Mouse (Mus musculus) cerebellum, adult 2 months (tissue): ENCODE measurements around the gene Kif28.

Experiments
- CTCF ChIP-seq: fragments of 200-500 bp; IDR thresholded peaks from 2 replicates; pipeline ENCODE4 v1.5.1; 2011; ENCODE audit warnings: low read depth, mild to moderate bottlenecking, control low read depth, low read length, moderate library complexity, borderline replicate concordance; ENCODE audit not compliant: insufficient read depth
- POLR2A ChIP-seq: fragments of 200-500 bp; IDR thresholded peaks from 2 replicates; pipeline ENCODE4 v1.6.1; 2011; ENCODE audit warnings: low read length, control low read depth, borderline replicate concordance; ENCODE audit not compliant: insufficient read depth

- TF ChIP-seq CTCF (no peak), POLR2A (no peak)
Measured at GRCm38 (mm10) chr1:179666971-179667370, 78.1 kb downstream of the Kif28 start.
